Mouse (Mus musculus): ENCODE data around the gene Aasdh.

Gene Aasdh

DNA sequence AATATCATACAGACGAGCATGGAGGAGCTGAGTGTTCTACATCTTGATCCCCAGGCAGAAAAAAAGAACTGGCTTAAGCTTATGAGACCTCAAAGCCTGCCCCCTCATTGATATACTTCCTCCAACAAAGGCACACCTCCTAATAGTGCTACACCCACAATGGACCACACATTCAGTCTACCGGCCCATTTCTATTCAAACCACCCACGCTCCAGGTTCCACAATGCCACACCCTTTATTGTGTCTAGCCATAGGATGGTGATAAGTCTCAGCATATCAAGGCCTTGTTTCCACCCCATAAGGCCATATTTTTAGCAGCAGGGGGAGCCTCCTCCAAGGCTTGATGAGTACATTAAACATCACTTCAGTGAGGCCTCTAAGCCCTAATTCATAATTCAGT lies 5.5 kb upstream of the Aasdh start:
- WGBS = 77% methylated on average over 3 of the region's 3 CpGs

- 35% methylated on average over 3 of the region's 3 CpGs for WGBS
Measured at GRCm38 (mm10) chr5:76906155-76906499, 813 bp upstream of the Aasdh start.

GRCm38 (mm10) chr5:76904713-76905404 lies 455 bp downstream of the Aasdh start:
- WGBS = under 1% methylated on average over 19 of the region's 19 CpGs

DNA sequence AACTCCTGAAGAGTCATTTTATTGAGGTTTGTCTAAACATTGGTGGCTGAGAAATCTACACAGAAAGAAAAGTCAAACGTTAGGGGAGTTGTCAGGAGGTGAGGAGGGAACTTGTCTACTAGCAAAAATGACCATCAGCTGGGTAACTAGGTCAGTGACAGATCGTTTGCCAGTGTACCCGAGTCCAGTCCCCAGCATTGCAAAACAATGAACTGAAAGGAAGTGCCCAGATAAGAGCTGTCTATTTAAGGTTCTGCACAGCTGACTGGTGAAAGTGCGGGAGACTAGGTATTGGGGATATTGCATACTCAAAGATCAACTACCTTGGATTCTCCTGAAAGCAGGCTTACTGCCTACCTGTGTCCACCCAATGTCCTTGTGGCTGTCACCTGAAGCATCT lies 3.2 kb downstream of the Aasdh start:
- 75% methylated on average over 4 of the region's 4 CpGs for WGBS

DNA sequence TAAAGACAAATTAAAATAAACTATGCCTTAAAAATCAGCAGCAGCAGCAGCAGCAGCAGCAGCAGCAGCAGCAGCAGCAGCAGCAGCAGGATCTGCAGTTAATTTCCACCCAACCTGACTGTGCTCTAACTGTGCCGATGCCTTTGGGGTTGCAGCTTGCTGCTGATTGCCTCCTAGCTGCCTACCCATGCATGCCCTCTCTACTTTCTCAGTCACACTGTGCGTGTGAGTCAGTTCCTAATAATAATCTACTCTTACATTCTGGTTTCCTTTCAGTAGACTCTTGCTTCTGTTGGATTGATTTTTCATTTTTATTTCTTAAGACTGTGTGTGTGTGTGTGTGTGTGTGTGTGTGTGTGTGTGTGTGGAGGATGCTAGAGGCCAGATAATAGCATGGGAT lies 12.2 kb downstream of the Aasdh start:
- WGBS = 76% methylated on average over 2 of the region's 2 CpGs

DNA sequence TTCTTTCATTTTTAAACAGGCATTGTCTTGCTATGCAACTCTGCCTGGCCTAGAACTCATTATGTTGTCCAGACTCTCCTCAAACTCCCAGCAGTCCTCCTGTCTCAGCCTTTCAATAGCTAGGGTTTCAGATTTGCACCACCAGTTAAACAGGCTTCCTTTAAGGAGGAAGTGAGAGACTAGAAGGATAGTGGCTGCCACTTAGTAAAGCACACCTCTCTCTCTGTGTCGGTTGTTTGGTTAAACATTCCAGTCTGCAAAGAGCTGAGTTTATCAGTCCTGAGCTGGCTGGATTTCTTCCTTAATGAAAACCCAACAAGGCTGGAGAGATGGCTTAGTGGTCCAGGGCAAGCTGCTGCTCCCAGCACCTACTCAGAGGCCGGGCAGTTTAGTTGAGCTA lies 12.7 kb downstream of the Aasdh start:
- 82% methylated on average over 2 of the region's 2 CpGs for WGBS

GRCm38 (mm10) chr5:76887011-76887410 lies 18.3 kb downstream of the Aasdh start:
- 98% methylated on average over 2 of the region's 2 CpGs for WGBS

DNA sequence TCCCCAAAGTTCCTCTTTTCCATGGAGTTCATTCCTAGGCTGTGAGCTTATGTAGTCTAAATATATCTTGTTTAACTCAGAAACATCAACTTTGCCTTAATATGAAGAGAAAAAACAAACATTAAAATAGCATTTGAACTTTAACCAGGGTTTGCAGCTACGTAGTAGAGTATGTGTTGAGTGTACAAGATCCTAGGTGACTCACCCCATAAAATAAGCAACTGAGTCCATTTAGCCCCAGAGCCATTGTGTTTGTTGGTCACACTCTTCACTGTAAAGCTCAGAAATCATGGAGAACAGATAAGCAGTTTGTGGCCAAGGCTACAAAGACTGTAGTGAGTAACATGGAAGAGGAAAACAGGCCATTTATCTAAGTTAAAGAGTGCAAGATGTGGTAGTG lies 21.2 kb downstream of the Aasdh start:
- WGBS = 96% methylated on average over 1 of the region's 1 CpGs

- WGBS = 92% methylated on average over 25 of the region's 25 CpGs
Measured at GRCm38 (mm10) chr5:76876106-76876758, 29.1 kb downstream of the Aasdh start.

- WGBS = 70% methylated on average over 6 of the region's 6 CpGs
Measured at GRCm38 (mm10) chr5:76869553-76869952, 35.8 kb downstream of the Aasdh start.

DNA sequence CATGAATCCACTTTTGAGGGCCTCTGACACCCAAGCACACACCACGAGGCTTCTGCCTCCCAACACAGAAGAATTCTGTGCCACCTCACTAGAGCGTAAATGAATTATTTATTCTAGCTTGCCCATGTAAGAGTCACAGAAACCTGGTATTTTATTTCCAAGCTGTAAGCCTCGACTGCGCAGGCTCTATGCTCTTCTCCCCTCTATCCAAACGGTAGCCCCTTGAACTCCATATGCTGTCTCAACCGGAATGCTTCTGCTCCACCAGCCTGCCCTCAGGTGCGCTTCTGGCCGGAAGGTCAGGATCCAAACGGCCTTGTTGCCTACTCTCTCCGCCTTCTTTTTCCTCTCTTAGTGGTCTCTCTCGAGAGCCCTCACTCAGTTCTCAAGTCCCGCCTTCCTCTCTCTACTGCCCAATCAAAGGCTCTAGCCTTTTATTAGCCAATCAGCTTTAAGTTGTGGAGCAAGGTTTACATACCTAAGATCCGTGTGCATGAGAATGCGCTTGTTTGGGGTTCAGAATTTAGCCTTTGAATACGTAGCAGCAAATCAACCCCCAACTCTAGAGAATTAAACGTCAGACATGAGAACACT lies 36.5 kb downstream of the Aasdh start:
- WGBS = 51% methylated on average over 16 of the region's 16 CpGs

- 92% methylated on average over 8 of the region's 8 CpGs for WGBS
Measured at GRCm38 (mm10) chr5:76866819-76867218, 38.5 kb downstream of the Aasdh start.

DNA sequence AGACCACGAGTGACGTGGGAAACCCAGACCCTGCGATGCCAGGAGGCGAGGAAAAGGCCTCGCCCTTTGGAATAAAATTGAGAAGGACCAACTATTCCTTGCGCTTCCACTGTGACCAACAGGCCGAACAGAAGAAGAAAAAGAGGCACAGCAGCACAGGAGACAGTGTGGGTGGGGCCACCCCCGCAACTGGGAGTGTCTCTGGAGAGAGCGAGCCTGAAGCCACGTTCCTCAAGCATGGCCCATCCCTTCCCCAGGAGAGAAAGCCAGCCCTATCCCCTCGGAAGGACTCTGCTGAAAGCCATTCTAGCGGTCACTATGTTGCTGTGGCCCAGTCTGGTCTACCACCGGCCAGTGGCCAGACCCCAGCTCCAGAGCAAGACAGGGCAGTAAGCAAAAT lies 46.9 kb downstream of the Aasdh start:
- 64% methylated on average over 13 of the region's 13 CpGs for WGBS

DNA sequence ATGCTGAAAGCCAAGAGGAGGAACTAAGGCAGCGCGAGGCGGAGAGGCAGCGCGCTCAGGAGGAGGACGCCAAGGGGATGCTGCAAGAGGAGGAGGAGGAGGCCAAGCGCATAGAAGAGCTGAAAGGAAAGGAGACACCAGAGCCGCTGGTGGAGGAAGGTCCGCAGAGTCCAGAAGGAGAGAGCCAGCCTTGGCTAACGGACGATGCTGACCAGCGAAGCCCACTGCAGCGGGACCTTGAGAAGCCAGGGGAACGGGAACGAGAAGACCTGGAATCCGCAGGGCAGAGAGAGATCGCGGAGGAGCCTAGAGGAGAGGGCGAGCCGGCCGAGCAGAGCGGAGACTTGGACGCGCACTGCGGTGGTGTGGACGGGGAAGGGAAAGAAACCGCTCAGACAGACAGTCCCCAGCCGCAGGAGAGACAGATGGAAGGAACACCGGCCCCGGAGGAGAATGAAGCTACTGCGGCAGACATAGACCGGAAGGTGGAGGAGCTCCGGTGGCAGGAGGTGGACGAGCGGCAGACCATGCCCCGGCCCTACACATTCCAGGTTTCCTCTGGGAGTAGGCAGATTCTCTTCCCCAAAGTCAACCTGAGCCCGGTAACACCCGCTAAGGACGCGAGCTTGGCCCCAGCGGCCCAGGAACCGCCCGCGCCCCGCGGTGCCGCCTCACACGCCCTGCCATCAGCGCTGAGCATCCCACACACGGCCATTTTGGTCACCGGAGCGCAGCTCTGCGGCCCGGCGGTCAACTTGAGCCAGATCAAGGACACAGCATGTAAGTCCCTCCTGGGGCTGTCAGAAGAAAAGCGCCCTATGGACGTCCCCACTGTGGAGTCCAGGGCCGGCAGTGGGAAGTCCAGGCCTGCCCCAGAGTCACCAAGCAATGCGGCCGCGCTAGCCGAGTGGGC lies 48.0 kb downstream of the Aasdh start:
- 66% methylated on average over 62 of the region's 62 CpGs for WGBS

GRCm38 (mm10) chr5:76855829-76856600 lies 49.3 kb downstream of the Aasdh start:
- 28% methylated on average over 25 of the region's 25 CpGs for WGBS

DNA sequence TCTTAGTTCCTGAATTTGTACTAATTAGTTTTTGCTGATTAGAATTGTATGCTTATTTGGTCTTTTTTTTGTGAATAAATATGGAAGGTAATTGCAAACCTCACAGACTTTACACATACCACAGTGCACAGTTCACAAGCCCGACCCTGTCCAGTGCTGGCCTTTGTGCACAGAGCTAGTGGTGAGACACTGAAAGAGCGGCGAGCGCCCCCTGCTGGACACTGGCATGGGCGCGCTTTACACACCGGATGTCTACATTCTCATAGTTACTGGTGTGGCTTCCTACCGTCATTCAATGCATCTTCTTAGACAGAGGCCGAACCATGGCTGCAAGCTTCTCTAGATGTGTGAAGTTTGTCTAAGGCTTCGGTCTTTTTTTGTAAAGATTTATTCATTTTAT lies 51.8 kb downstream of the Aasdh start:
- WGBS = 13% methylated on average over 10 of the region's 10 CpGs

- 75% methylated on average over 4 of the region's 4 CpGs for WGBS
Measured at GRCm38 (mm10) chr5:76851316-76851715, 54.0 kb downstream of the Aasdh start.

DNA sequence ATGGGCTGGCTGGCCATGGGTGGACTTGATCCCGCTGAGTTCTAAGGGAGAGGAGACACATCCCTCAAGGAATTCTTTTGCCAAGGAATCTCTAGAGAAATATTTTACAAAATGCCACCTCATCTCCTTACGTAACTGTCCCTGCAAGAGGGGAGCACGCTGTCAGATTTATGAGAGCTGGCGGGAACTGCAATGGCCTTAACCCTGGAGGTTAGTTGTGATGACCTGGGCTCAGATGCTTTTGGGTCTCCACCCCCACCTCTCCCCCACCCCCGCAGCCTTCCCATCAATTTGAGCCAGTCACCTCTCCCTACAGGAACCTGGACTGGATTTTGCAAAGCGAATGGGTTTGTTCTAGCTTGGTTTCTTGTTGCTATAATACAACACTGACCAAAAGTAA lies 58.2 kb downstream of the Aasdh start:
- WGBS = 76% methylated on average over 6 of the region's 6 CpGs

DNA sequence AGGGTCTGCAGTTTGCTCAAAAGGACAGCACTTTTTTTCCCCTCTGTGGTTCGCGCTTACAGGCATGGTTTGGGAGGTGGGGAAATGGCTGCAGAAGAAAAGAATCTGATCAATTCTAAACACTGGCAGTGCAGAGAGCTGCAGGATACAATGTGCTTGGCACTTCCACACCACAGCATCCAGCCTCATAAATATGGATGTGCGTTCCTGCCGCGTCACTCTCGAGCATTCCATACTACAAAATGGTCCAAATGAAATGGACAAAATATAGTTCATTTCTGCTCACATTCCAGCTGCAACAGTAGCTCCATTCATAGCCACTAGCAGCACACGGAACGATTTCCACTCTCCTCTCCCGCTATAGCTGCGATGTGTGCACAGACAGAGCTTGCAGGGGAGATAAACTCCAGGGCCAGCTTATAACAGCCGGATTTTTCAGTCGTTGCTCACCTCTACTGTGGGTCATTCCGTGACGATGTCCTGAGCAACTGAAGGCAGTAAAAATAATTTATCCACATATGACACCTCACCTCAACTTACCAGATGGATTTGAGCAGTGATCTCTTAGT lies 60.6 kb downstream of the Aasdh start:
- 40% methylated on average over 14 of the region's 14 CpGs for WGBS

DNA sequence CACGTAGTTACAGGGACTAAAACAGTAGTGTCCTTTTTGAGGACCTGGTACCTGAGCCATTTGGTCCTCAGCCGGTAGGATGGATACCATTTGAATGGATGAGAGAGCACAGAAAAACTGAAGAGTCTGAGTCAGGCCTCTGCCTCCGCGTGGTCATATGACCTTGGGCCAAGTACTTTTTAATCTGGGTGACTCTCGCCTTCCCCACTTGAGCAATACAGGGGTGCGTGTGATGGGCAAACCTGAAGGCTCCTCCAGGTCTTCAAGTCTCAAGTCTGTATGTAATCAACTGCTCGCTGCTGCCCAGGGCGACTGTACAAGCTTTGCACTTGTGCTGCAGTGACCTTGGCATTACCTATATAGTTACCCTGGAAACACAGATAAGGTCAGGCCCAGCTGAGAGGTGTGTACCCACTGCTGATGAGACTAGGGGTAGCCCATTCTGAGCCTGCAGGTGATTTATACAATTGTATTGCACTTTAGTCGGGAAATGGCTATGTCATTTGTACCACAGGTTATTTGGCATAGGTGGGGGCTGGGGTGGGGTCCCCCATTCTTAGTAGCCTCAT lies 61.4 kb downstream of the Aasdh start:
- 80% methylated on average over 9 of the region's 9 CpGs for WGBS

GRCm38 (mm10) chr5:76843448-76843847 lies 61.9 kb downstream of the Aasdh start:
- WGBS = 11% methylated on average over 4 of the region's 4 CpGs
